Mouse (Mus musculus) kidney, adult 8-10 months (tissue): ENCODE results near the gene Zfp946.
A peak's percentile ranks its signal among the peaks of the same experiment; 100 is the strongest.

Experiments used
- DNase-seq, 2 experiments: peaks; one replicate each; pipeline ENCODE4 v3.0.0; 2022

The Zfp946 gene

DNA sequence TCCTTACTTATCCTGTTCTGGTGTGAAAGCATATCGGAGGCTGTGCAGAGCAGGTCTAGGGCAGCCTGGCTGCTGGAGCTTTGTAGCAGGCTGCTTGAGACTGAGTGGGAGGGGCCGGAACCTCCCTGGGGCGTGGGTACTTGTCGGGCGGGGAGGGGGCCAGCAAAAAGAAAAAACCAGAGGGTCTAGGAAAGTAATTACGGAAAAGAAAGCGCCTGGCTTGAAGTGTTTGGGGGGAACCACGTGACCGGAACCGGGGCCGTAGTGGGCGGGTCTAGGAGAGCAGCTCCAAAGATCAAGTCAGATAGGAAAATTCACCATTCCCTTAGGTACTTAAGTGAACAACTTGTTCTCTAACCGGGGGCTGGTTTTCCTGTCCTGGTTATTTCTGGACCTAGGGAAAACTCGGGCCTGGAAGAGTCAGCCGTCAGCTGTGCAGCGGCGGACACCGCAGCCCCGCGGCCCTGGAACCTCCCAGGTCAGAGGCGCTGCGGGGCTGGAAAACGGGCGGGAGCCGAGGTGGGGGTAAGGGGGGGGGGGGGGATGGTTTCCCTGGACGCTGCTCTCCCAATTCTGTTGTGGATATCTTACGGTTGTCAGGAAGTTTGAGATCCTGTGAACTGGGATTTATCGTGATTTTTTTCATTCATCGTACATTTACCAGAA is at the start of gene Zfp946:
Gene Zfp946, plus strand, starts transcription at position 271 of the 666 bp plus-strand sequence.
- peak; percentile 86 to 89 for DNase-seq

DNA sequence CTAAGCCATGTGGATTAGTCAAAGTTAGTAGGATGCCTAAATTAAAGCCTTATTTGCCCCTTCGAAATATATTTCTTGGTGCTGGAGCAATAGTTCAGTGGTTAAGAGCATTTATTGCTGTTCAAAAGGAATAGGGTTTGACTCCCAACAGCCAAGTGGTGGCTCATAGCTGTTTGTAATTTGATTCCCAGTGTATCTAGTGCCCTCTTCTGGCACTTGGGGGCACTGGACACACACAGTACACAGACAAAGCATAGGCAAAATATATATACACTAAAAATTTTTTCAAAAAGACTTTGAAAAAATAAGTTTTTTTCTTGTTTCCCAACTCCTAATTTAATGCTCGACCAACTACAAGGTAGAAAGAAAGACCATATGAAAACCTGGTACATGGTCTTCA is 13.3 kb upstream of the Zfp946 start:
- DNase-seq = peak; percentile 22 to 60

DNA sequence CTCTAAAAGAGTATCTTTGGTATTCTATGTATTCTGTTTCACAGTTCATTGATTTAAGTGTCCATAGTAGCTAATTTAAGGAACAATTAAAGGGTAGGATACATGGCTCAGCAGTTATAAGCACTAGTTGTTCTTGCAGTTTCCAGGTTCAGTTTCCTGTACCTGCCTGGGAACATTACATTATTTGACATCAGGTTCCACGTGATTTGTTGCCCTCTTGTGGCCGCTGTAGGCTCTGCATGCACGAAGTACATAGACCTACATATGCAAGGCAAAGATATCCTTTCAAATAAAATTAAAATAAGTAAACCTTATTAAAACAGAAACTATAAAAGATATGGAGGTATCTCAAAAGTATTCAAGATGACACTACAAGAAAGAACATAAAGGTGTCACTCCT is 6.5 kb upstream of the Zfp946 start:
- DNase-seq = peak; percentile 50 to 85

DNA sequence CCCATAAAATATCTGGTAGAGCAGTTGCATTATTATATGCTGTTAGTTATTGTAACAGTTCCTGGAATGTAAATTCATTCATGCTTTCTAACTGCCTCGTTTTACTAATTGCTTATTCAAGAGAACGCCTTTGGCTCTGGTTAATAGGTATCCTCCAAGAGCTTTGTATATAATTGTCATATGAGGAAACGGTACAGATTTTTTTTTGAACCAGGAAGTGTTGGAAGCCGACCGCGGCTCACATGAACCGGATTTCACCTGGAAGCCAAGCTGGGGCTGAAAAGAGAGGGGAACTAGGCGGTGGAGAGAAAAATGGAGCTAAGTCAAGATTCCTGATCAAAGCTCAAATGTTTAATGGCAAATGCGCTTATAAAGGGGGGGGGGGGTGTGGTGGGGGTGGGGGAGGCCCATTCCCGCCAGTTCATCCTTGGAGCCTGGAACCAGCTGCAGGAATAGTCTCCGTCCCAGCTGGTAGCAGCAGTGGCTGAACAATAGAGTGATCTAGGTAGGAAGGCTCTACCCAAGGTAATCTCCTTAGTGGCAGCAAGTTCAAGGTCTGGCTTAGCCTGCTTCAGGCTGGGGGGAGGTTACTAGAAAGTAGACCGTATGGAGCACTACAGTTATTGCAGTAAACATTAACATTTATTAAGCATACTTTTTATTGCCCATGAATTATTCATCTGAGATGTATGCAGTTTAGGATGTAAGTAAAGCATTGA is 773 bp downstream of the Zfp946 start:
- peak; percentile 7 to 11 for DNase-seq

DNA sequence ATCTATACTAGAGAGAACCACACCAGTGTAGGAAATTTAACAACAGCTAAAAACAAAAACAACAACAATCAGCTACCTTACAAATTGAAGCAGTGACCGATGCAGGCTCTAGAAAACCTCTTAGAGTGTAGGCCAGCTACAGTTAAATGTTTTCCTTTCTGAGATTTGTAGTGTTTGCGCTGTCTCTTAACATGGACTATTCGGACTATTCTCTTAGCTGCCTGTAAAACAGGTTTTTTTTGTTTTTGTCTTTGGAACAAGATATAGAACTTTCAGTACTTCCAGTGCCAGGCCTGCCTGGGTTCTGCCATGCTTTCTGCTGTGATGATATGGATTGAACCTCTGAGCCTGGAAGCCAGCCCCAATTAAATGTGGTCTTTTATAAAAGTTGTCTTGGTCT is 23.7 kb downstream of the Zfp946 start:
- no peak for DNase-seq

DNA sequence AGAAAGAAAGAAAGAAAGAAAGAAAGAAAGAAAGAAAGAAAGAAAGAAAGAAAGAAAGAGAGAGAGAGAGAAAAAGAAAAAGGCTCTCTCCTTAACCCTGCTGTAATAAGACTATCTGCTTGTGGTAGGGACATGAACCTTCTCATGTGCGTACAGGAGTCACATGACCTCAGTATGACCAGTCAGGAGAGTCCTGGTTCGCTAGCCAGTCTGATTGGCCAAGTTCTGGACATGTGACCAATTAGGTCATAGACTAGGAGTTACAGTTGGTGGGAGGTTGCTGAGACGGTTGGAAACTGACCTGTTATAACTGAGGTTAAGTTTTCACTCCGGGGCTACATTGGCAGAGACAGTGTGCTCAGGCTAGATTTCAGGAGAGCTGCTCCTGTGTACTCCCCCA is 73.1 kb downstream of the Zfp946 start:
- DNase-seq = no peak
